Mouse (Mus musculus): ENCODE data around the gene Sdccag8. TPM values are rescaled to one million over a fixed set of nuclear protein-coding genes. Genes with fewer than 3 reads are reported as not detected.

Sdccag8 gene
- polyA plus RNA-seq, 1 experiment: 5.9 TPM

GRCm38 (mm10) chr1:177013776-177014175 is 199.3 kb downstream of the Sdccag8 start:
- H3K4me1 ChIP-seq (ENCODE audit: control insufficient read depth, insufficient read depth, low read length): no peaks in the 10 kb centered on the region
- no peak overlapping the region for H3K27ac ChIP-seq (ENCODE audit: insufficient read depth, low read length)

GRCm38 (mm10) chr1:177014346-177014745 is 199.9 kb downstream of the Sdccag8 start:
- Histone ChIP-seq H3K4me3 (ENCODE audit: low read depth, low read length) (no peak overlapping the region), H3K9me3 (replicated peaks; ENCODE audit: control insufficient read depth, insufficient read depth, low read length, poor library complexity, severe bottlenecking) (no peaks in the 10 kb centered on the region), H3K27ac (ENCODE audit: insufficient read depth, low read length) (no peak overlapping the region), H3K9ac (ENCODE audit: low read depth, poor library complexity, severe bottlenecking) (no peak overlapping the region), H3K36me3 (ENCODE audit: control insufficient read depth, insufficient read depth, low read length, poor library complexity, severe bottlenecking) (no peaks in the 10 kb centered on the region), H3K4me1 (ENCODE audit: control insufficient read depth, insufficient read depth, low read length) (no peaks in the 10 kb centered on the region), H3K27me3 (ENCODE audit: control insufficient read depth, insufficient read depth, low read length, poor library complexity, severe bottlenecking) (no peaks in the 10 kb centered on the region)
- no peak for TF ChIP-seq CTCF (IDR thresholded peaks at IDR 0.05; ENCODE audit: low read depth, low read length)
- TF ChIP-seq POLR2A (IDR thresholded peaks at IDR 0.05; ENCODE audit: insufficient read depth, low read length): no peak
- TF ChIP-seq EP300 (IDR thresholded peaks at IDR 0.05; ENCODE audit: insufficient read depth, low read depth, low read length): no peak

More at GRCm38 (mm10) chr1:177013776-177014175, 199.3 kb downstream of the Sdccag8 start:
- H3K9ac ChIP-seq (ENCODE audit: low read depth, poor library complexity, severe bottlenecking): no peak overlapping the region
- H3K4me3 ChIP-seq (ENCODE audit: low read depth, low read length): no peak overlapping the region
- H3K9me3 ChIP-seq (replicated peaks; ENCODE audit: control insufficient read depth, insufficient read depth, low read length, poor library complexity, severe bottlenecking): no peaks in the 10 kb centered on the region
- no peaks in the 10 kb centered on the region for H3K36me3 ChIP-seq (ENCODE audit: control insufficient read depth, insufficient read depth, low read length, poor library complexity, severe bottlenecking)
- TF ChIP-seq POLR2A (IDR thresholded peaks at IDR 0.05; ENCODE audit: insufficient read depth, low read length) (no peak), CTCF (IDR thresholded peaks at IDR 0.05; ENCODE audit: low read depth, low read length) (no peak), EP300 (IDR thresholded peaks at IDR 0.05; ENCODE audit: insufficient read depth, low read depth, low read length) (no peak)
- H3K27me3 ChIP-seq (ENCODE audit: control insufficient read depth, insufficient read depth, low read length, poor library complexity, severe bottlenecking): no peaks in the 10 kb centered on the region

GRCm38 (mm10) chr1:177014921-177015439 is 200.5 kb downstream of the Sdccag8 start:
- Histone ChIP-seq H3K36me3 (ENCODE audit: control insufficient read depth, insufficient read depth, low read length, poor library complexity, severe bottlenecking) (no peaks in the 10 kb centered on the region), H3K9me3 (replicated peaks; ENCODE audit: control insufficient read depth, insufficient read depth, low read length, poor library complexity, severe bottlenecking) (no peaks in the 10 kb centered on the region), H3K9ac (ENCODE audit: low read depth, poor library complexity, severe bottlenecking) (no peak overlapping the region), H3K4me3 (ENCODE audit: low read depth, low read length) (no peak overlapping the region), H3K4me1 (ENCODE audit: control insufficient read depth, insufficient read depth, low read length) (no peaks in the 10 kb centered on the region), H3K27ac (ENCODE audit: insufficient read depth, low read length) (no peak overlapping the region), H3K27me3 (ENCODE audit: control insufficient read depth, insufficient read depth, low read length, poor library complexity, severe bottlenecking) (no peaks in the 10 kb centered on the region)
- TF ChIP-seq POLR2A (IDR thresholded peaks at IDR 0.05; ENCODE audit: insufficient read depth, low read length): no peak
- no peak for TF ChIP-seq CTCF (IDR thresholded peaks at IDR 0.05; ENCODE audit: low read depth, low read length)
- TF ChIP-seq EP300 (IDR thresholded peaks at IDR 0.05; ENCODE audit: insufficient read depth, low read depth, low read length): no peak

- no peak overlapping the region for H3K4me3 ChIP-seq (ENCODE audit: low read depth, low read length)
- H3K9me3 ChIP-seq (replicated peaks; ENCODE audit: control insufficient read depth, insufficient read depth, low read length, poor library complexity, severe bottlenecking): no peaks in the 10 kb centered on the region
- H3K9ac ChIP-seq (ENCODE audit: low read depth, poor library complexity, severe bottlenecking): no peak overlapping the region
- TF ChIP-seq CTCF (IDR thresholded peaks at IDR 0.05; ENCODE audit: low read depth, low read length) (no peak), EP300 (IDR thresholded peaks at IDR 0.05; ENCODE audit: insufficient read depth, low read depth, low read length) (no peak), POLR2A (IDR thresholded peaks at IDR 0.05; ENCODE audit: insufficient read depth, low read length) (no peak)
- no peak overlapping the region for H3K27ac ChIP-seq (ENCODE audit: insufficient read depth, low read length)
- H3K36me3 ChIP-seq (ENCODE audit: control insufficient read depth, insufficient read depth, low read length, poor library complexity, severe bottlenecking): no peaks in the 10 kb centered on the region
- no peaks in the 10 kb centered on the region for H3K27me3 ChIP-seq (ENCODE audit: control insufficient read depth, insufficient read depth, low read length, poor library complexity, severe bottlenecking)
- H3K4me1 ChIP-seq (ENCODE audit: control insufficient read depth, insufficient read depth, low read length): no peaks in the 10 kb centered on the region
Observed at GRCm38 (mm10) chr1:177015917-177016316, 201.5 kb downstream of the Sdccag8 start.

- Histone ChIP-seq H3K4me3 (ENCODE audit: low read depth, low read length) (no peak overlapping the region), H3K4me1 (ENCODE audit: control insufficient read depth, insufficient read depth, low read length) (no peaks in the 10 kb centered on the region), H3K27me3 (ENCODE audit: control insufficient read depth, insufficient read depth, low read length, poor library complexity, severe bottlenecking) (no peaks in the 10 kb centered on the region), H3K9ac (ENCODE audit: low read depth, poor library complexity, severe bottlenecking) (no peak overlapping the region), H3K9me3 (replicated peaks; ENCODE audit: control insufficient read depth, insufficient read depth, low read length, poor library complexity, severe bottlenecking) (no peaks in the 10 kb centered on the region), H3K27ac (ENCODE audit: insufficient read depth, low read length) (no peak overlapping the region), H3K36me3 (ENCODE audit: control insufficient read depth, insufficient read depth, low read length, poor library complexity, severe bottlenecking) (no peaks in the 10 kb centered on the region)
- TF ChIP-seq POLR2A (IDR thresholded peaks at IDR 0.05; ENCODE audit: insufficient read depth, low read length): no peak
- TF ChIP-seq CTCF (IDR thresholded peaks at IDR 0.05; ENCODE audit: low read depth, low read length): no peak
- TF ChIP-seq EP300 (IDR thresholded peaks at IDR 0.05; ENCODE audit: insufficient read depth, low read depth, low read length): no peak
Observed at GRCm38 (mm10) chr1:177016729-177017128, 202.3 kb downstream of the Sdccag8 start.

GRCm38 (mm10) chr1:177018750-177019149 is 204.3 kb downstream of the Sdccag8 start:
- no peak overlapping the region for H3K9ac ChIP-seq (ENCODE audit: low read depth, poor library complexity, severe bottlenecking)
- no peak overlapping the region for H3K4me3 ChIP-seq (ENCODE audit: low read depth, low read length)
- no peak overlapping the region for H3K27ac ChIP-seq (ENCODE audit: insufficient read depth, low read length)
- H3K27me3 ChIP-seq (ENCODE audit: control insufficient read depth, insufficient read depth, low read length, poor library complexity, severe bottlenecking): no peaks in the 10 kb centered on the region
- no peaks in the 10 kb centered on the region for H3K4me1 ChIP-seq (ENCODE audit: control insufficient read depth, insufficient read depth, low read length)
- no peaks in the 10 kb centered on the region for H3K36me3 ChIP-seq (ENCODE audit: control insufficient read depth, insufficient read depth, low read length, poor library complexity, severe bottlenecking)
- no peak for TF ChIP-seq EP300 (IDR thresholded peaks at IDR 0.05; ENCODE audit: insufficient read depth, low read depth, low read length)
- H3K9me3 ChIP-seq (replicated peaks; ENCODE audit: control insufficient read depth, insufficient read depth, low read length, poor library complexity, severe bottlenecking): no peaks in the 10 kb centered on the region

All from ES-Bruce4 (cell line).